Mouse (Mus musculus): ENCODE results near the gene Cox6a2.

- TF ChIP-seq CTCF (IDR thresholded peaks at IDR 0.05; ENCODE audit: insufficient read depth, low read length) (no peak), POLR2A (IDR thresholded peaks at IDR 0.05; ENCODE audit: borderline replicate concordance, extremely low read depth, low read depth, low read length) (no peak)
These were observed 14.7 kb upstream of the Cox6a2 start for GRCm38 (mm10) chr7:128220936-128221335.
